Mouse (Mus musculus) intestine, embryonic 16.5 days (tissue): ENCODE data around the gene Zfp51. TPM values are rescaled to one million over a fixed set of nuclear protein-coding genes. Genes with fewer than 3 reads are reported as not detected.

Experiments used
- ATAC-seq: fragments of 200-750 bp; cut with Nextera tagmentation; 2 replicates; pipeline ENCODE4 v1.8.0; 2017; ENCODE audit warnings: moderate TSS enrichment, moderate library complexity
- H3K27ac ChIP-seq: fragments of 300-500 bp; sonication (generic); 2 replicates; pipeline ENCODE4 v1.5.1; 2014; ENCODE audit warnings: mild to moderate bottlenecking, low read length
- H3K27me3 ChIP-seq: fragments of 300-500 bp; sonication (generic); replicated peaks from 2 replicates; pipeline ENCODE4 v1.6.1; 2014; ENCODE audit warnings: low read length, control low read depth, mixed read lengths; ENCODE audit not compliant: control insufficient read depth, insufficient read depth
- H3K36me3 ChIP-seq: fragments of 300-500 bp; sonication (generic); 2 replicates; pipeline ENCODE4 v1.6.1; 2014; ENCODE audit warnings: low read length, control low read depth; ENCODE audit not compliant: control insufficient read depth, insufficient read depth
- H3K4me1 ChIP-seq: fragments of 300-500 bp; sonication (generic); 2 replicates; pipeline ENCODE4 v1.6.1; 2014; ENCODE audit warnings: low read length, control low read depth, mixed read lengths; ENCODE audit not compliant: control insufficient read depth, insufficient read depth
- H3K4me2 ChIP-seq: fragments of 300-500 bp; sonication (generic); 2 replicates; pipeline ENCODE4 v1.6.1; 2014; ENCODE audit warnings: low read depth, low read length, control low read depth
- H3K4me3 ChIP-seq: fragments of 300-500 bp; sonication (generic); 2 replicates; pipeline ENCODE4 v1.5.1; 2014; ENCODE audit warnings: mild to moderate bottlenecking, low read length
- H3K9ac ChIP-seq: fragments of 300-500 bp; sonication (generic); 2 replicates; pipeline ENCODE4 v1.6.1; 2014; ENCODE audit warnings: low read depth, low read length
- H3K9me3 ChIP-seq: fragments of 300-500 bp; sonication (generic); 2 replicates; pipeline ENCODE4 v1.6.1; 2016; ENCODE audit warnings: low read length, control low read depth; ENCODE audit not compliant: control insufficient read depth
- polyA plus RNA-seq: library from polyadenylated mRNA; unstranded; fragments of >200 nt; fragmentation: Nextera tagmentation; extraction: Ambion mirVana; gene quantifications from 2 replicates; pipeline ENCODE4 v1.2.1, GENCODE M21; 2015

Gene Zfp51
- polyA plus RNA-seq, 1 experiment from 2014 or later, result 14.0 TPM

DNA sequence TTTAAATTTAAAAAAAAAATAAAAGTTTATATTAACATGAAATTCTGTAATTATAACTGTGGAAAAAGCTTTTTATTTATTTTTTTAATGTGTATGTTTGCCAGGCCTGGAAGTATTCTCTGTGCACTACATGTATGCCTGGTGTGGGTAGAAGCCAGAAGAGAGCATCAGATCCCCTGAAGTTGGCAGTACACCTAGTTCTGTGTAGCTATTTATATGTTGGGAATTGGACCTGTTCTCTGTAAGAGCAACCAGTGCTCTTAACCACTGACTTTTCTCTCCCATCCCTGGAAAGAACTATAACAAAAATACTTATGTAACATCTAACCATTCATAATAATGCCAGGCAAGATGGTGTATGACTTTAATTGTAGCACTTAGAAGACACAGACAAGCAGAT is 59.6 kb downstream of the Zfp51 start:
- H3K4me3 ChIP-seq, result no peak overlapping the region
- no peak overlapping the region for H3K4me2 ChIP-seq
- no peak overlapping the region for H3K9ac ChIP-seq
- ATAC-seq, result no peak
- peaks cover 4% of the 10 kb centered on the region; the same call in 1 of the 2 replicates for H3K36me3 ChIP-seq
- H3K27ac ChIP-seq, result no peak overlapping the region
- no peaks in the 10 kb centered on the region for H3K27me3 ChIP-seq
- H3K4me1 ChIP-seq, result no peaks in the 10 kb centered on the region
- no peaks in the 10 kb centered on the region for H3K9me3 ChIP-seq

Other genes starting within 250 kb of the Zfp51 start
- gene Vmn1r234, start 224.3 kb upstream of the Zfp51 start, polyA plus RNA-seq, result not detected in 2 replicates
- not detected in 2 replicates for gene Vmn1r235, start 194.0 kb upstream of the Zfp51 start, polyA plus RNA-seq
- gene Vmn1r236, start 167.4 kb upstream of the Zfp51 start, polyA plus RNA-seq, result not detected in 2 replicates
- gene Vmn1r237, start 138.5 kb upstream of the Zfp51 start, polyA plus RNA-seq, result not detected in 2 replicates
- 2.6 TPM in 2 replicates for gene Zfp677, start 66.6 kb upstream of the Zfp51 start, polyA plus RNA-seq
- gene Zfp54, start 27.1 kb upstream of the Zfp51 start, polyA plus RNA-seq, result 7.5 and 7.9 TPM in 2 replicates
- gene Zfp53, start 38.6 kb downstream of the Zfp51 start, polyA plus RNA-seq, result 11.2 and 12.1 TPM in 2 replicates
- 3.1 and 3.4 TPM in 2 replicates for gene Zfp52, start 85.2 kb downstream of the Zfp51 start, polyA plus RNA-seq
- gene Zfp948, start 116.6 kb downstream of the Zfp51 start, polyA plus RNA-seq, result 17.7 and 18.2 TPM in 2 replicates
- gene Zfp983, start 200.2 kb downstream of the Zfp51 start, polyA plus RNA-seq, result 3.4 and 3.9 TPM in 2 replicates
- 4.8 and 6.0 TPM in 2 replicates for gene Gm10226, start 241.5 kb downstream of the Zfp51 start, polyA plus RNA-seq